Mouse (Mus musculus): Measurements from ENCODE around the gene Dvl2. TPM values are rescaled to one million over a fixed set of nuclear protein-coding genes. Genes with fewer than 3 reads are reported as not detected.
"Not testable (repeated sequence)": the region's sequence is repeated elsewhere in the genome, so short reads cannot be mapped to it uniquely, and the experiment has no call there.

The Dvl2 gene
- total RNA-seq, 2 experiments from 2014 or later, result 7.9 to 12.7 TPM

DNA sequence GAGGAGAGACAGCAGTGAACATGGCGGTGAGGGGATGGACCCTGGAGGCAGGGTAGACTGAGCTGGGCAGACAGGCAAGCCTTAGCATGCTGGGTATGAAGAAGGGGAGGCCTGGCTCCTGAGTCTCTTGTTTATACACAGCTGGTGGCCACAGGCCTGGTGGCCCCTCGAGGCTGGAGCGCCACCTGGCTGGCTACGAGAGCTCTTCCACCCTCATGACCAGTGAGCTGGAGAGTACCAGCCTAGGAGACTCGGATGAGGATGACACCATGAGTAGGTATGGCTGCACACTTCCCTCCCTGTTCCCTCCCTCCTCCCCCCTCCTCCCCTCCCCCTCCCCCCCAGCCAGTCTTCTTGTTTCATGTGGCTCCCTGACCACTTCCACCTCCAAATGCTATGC, 5.1 kb downstream of the Dvl2 start:
- no peak; the same call in 1 of the 2 replicates for ATAC-seq (ENCODE audit: poor library complexity, severe bottlenecking)

DNA sequence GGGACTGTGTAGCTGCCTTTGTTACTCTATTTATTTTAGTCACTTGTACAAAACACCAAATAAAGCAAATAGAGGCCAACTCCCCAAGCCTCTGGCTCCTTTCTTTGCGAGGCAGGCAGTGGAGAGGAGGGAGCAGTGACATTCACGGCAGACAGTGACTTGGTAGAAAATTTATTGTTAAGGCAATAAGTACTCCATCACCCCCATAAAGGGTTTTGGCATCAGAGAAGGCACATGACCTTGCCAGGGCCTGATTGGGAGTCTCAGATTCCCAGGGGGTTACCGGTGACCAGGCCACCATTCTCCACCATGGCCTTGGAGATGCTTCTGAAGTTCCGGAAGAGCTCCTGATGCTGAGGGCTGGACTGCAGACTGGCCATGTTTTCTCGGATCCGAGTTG, 9.6 kb downstream of the Dvl2 start:
- no peak for ATAC-seq (ENCODE audit: poor library complexity, severe bottlenecking)

DNA sequence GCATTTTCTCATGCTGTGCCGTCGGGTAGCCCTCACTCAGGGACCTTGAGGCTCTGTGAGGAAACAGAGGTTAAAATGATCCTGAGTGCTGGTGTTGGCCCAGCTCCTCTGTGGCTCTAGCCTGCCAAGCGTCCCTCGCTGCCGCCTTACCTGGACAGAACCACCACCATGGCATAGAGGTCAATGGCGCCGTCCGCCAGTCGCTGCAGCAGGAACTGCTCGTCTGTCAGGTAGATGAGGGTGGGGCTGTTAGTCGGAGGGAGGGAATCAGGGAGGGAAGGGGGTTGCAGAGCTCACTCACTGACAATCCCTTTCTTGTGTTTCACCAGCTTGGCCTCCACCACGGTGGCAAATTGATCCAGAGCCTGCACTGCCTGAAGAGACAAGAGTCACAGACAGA, 10.2 kb downstream of the Dvl2 start:
- ATAC-seq (ENCODE audit: poor library complexity, severe bottlenecking), result no peak

DNA sequence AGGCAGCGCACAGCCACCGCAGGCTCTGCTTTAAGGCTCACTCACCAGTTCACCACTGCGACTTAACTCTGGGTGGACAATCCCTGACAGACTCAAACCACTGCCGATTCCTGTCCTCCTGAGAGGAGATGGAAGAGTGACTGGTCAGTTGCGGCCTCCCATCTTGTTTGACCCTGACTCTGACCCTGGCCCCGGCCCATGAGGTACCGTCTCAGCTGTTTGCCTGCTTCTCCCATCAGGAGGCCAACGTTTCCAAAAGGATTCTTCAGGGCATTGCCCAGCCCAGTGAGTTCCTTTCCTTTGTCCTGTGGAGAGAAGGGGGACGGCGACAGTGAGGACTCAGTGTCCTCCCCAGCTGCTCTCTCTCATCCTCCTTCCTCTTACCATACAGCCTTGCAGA, 10.6 kb downstream of the Dvl2 start:
- ATAC-seq (ENCODE audit: poor library complexity, severe bottlenecking), result no peak

GRCm38 (mm10) chr11:70012931-70013330, 12.5 kb downstream of the Dvl2 start:
- ATAC-seq (ENCODE audit: poor library complexity, severe bottlenecking), result no peak

- ATAC-seq (ENCODE audit: poor library complexity, severe bottlenecking), result no peak
Measured at GRCm38 (mm10) chr11:70013408-70013807, 13.0 kb downstream of the Dvl2 start.

GRCm38 (mm10) chr11:70014051-70014450, 13.7 kb downstream of the Dvl2 start:
- no peak for ATAC-seq (ENCODE audit: poor library complexity, severe bottlenecking)

GRCm38 (mm10) chr11:70014880-70015558, 14.6 kb downstream of the Dvl2 start, which contains the start of gene Acadvl:
Gene Acadvl, minus strand, starts transcription at chr11:70015411.
- ATAC-seq (ENCODE audit: poor library complexity, severe bottlenecking), result peak; percentile 98

- no peak for ATAC-seq (ENCODE audit: poor library complexity, severe bottlenecking)
Measured at GRCm38 (mm10) chr11:70015677-70016076, 15.3 kb downstream of the Dvl2 start.

GRCm38 (mm10) chr11:70016177-70016576, 15.8 kb downstream of the Dvl2 start:
- ATAC-seq (ENCODE audit: poor library complexity, severe bottlenecking), result not testable (repeated sequence)

DNA sequence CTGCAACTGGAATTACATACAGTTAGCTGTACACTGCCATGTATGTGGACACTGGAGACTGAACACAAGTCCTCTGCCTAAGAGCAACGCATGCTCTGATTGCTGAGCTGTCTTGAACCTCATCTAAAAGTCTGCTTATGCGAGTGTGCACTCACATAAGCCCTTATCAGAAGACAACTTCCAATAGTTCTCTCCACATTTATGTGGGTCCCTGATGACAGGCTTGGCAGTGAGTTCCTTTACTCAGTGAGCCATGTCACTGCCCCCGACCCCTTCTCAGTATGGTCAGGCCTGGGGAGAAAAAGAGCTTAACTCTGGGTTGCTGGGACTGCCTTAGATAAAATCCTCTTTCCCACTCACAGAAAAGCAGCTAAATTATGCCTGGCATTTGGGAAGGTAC, 16.3 kb downstream of the Dvl2 start, which contains the start of gene Dlg4:
Gene Dlg4, plus strand, starts transcription at position 274 of the 400 bp plus-strand sequence.
- ATAC-seq (ENCODE audit: poor library complexity, severe bottlenecking), result no peak

GRCm38 (mm10) chr11:70017199-70017767, 16.9 kb downstream of the Dvl2 start:
- no peak for ATAC-seq (ENCODE audit: poor library complexity, severe bottlenecking)

- no peak for ATAC-seq (ENCODE audit: poor library complexity, severe bottlenecking)
Measured at GRCm38 (mm10) chr11:70018131-70018990, 18.0 kb downstream of the Dvl2 start.

GRCm38 (mm10) chr11:70019495-70020021, 19.2 kb downstream of the Dvl2 start:
- ATAC-seq (ENCODE audit: poor library complexity, severe bottlenecking), result no peak

GRCm38 (mm10) chr11:70020022-70020631, 19.7 kb downstream of the Dvl2 start:
- no peak for ATAC-seq (ENCODE audit: poor library complexity, severe bottlenecking)

DNA sequence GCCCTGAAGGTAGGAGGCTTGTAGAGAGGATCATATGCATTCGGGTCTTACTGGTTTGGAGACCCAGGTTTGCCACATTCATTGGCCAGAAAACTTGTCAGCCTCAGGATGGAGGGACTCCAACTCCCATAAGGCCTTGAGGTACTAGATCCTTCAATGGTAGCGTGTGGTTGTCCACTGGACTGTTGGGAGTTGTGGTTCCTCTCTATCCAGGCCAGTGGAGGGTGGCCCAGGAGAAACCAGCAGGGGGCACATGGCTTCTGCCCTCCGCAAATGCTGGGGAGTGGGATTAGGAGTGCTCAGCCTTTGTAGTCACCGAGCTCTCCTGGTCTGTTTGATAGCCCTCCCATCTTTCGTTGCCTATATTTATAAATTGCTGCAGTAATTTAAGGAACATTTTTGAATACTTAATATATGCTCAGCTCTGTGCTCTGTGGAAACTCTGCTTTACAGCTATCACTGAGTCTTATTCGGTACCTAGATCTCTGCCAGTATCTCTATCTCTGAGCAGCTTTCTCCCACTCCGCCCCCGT, 20.4 kb downstream of the Dvl2 start:
- ATAC-seq (ENCODE audit: poor library complexity, severe bottlenecking), result peak; percentile 86

GRCm38 (mm10) chr11:70021264-70022132, 21.1 kb downstream of the Dvl2 start:
- peak; percentile 86 for ATAC-seq (ENCODE audit: poor library complexity, severe bottlenecking)

GRCm38 (mm10) chr11:70023481-70024150, 23.2 kb downstream of the Dvl2 start:
- no peak for ATAC-seq (ENCODE audit: poor library complexity, severe bottlenecking)

- no peak for ATAC-seq (ENCODE audit: poor library complexity, severe bottlenecking)
Measured at GRCm38 (mm10) chr11:70024151-70024514, 23.7 kb downstream of the Dvl2 start.

Measured in megakaryocyte, adult 5-6 weeks (primary cell).